Mouse (Mus musculus): ENCODE measurements around the gene Ect2. TPM values are rescaled to one million over a fixed set of nuclear protein-coding genes. Genes with fewer than 3 reads are reported as not detected.

Ect2 gene
- polyA plus RNA-seq, 1 experiment: 1.3 TPM

- Histone ChIP-seq H3K4me3 (ENCODE audit: insufficient read depth, low read depth, low read length) (no peak overlapping the region), H3K27me3 (replicated peaks; ENCODE audit: control insufficient read depth, insufficient read depth, low read length) (no peaks in the 10 kb centered on the region), H3K4me1 (ENCODE audit: control insufficient read depth, insufficient read depth, low read length) (no peaks in the 10 kb centered on the region), H3K27ac (ENCODE audit: insufficient read depth, low read depth, low read length) (no peak overlapping the region), H3K36me3 (ENCODE audit: control insufficient read depth, insufficient read depth, low read length) (no peaks in the 10 kb centered on the region)
- TF ChIP-seq CTCF (conservative IDR thresholded peaks at IDR 0.05; ENCODE audit: insufficient read depth, insufficient read length, low read depth, low read length): no peak
- no peak for TF ChIP-seq POLR2A (IDR thresholded peaks at IDR 0.05; ENCODE audit: low read depth, low read length)
- WGBS: 81% methylated on average over 3 of the region's 3 CpGs
- no peak for DNase-seq
Measured at GRCm38 (mm10) chr3:27055471-27055870, 98.2 kb downstream of the Ect2 start.

GRCm38 (mm10) chr3:27054766-27055165 lies 98.9 kb downstream of the Ect2 start:
- TF ChIP-seq CTCF (conservative IDR thresholded peaks at IDR 0.05; ENCODE audit: insufficient read depth, insufficient read length, low read depth, low read length) (no peak), POLR2A (IDR thresholded peaks at IDR 0.05; ENCODE audit: low read depth, low read length) (no peak)
- no peaks in the 10 kb centered on the region for H3K4me1 ChIP-seq (ENCODE audit: control insufficient read depth, insufficient read depth, low read length)
- H3K27ac ChIP-seq (ENCODE audit: insufficient read depth, low read depth, low read length): no peak overlapping the region
- H3K36me3 ChIP-seq (ENCODE audit: control insufficient read depth, insufficient read depth, low read length): no peaks in the 10 kb centered on the region
- 74% methylated on average over 2 of the region's 2 CpGs for WGBS
- no peaks in the 10 kb centered on the region for H3K27me3 ChIP-seq (replicated peaks; ENCODE audit: control insufficient read depth, insufficient read depth, low read length)
- DNase-seq: no peak
- no peak overlapping the region for H3K4me3 ChIP-seq (ENCODE audit: insufficient read depth, low read depth, low read length)

Other genes starting within 250 kb of the Ect2 start
- gene Nceh1, start 29.1 kb upstream of the Ect2 start, polyA plus RNA-seq (2012; rRNA removed): 141 and 409 TPM in 2 replicates
- 11.5 and 12.8 TPM in 2 replicates for gene Tnfsf10, start 163.2 kb upstream of the Ect2 start, polyA plus RNA-seq (2012; rRNA removed)
- not detected in 2 replicates for gene Ghsr, start 217.5 kb upstream of the Ect2 start, polyA plus RNA-seq (2012; rRNA removed)

Measured in kidney, adult 2 months (tissue).